7 mouse cellular contexts compared by ENCODE assay signal in the genomic region with DNA sequence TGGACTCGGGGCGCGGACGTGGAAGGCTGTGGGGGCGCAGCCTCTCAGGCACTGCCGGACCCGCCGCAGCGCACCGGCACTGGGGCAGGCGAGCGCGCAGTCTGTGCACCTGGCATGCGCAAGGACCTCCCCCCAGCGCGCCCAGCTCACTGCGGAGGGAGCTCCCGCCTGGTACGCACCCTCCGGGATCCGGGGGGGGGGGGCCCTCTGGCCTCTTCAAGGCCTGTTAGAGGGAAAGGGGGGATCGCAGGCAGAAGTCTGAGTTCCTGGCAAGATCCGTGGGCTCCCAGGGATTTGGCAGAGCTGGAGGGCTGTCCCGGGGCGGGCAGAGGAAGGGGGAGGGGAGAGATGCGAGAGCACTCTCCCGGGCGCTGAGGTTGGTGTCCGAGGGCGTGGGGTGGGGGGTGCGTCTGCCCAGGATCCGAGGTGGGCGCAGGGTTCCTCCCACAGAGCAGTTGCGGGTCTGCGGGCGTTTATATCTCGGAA. TPM values are rescaled to one million over a fixed set of nuclear protein-coding genes. Genes with fewer than 3 reads are reported as not detected.
DNase-seq lines count a peak whose midpoint lies in the region; ATAC-seq lines count a peak whose summit lies in the region.

No protein-coding gene starts in this region.

- H3K27ac ChIP-seq in lung, embryonic 16.5 days (ENCODE audit: low read length) = no peak overlapping the region
- H3K27ac ChIP-seq in brown adipose tissue, adult 24 weeks (replicated peaks; ENCODE audit: low read depth, low read length) = no peak overlapping the region; the same call in 1 of the 2 replicates
- no peak overlapping the region for H3K27ac ChIP-seq in heart, embryonic 10.5 days
- peak overlapping the region; percentile 53 for H3K27ac ChIP-seq in limb, embryonic 10.5 days
- peak overlapping the region; percentile 82; the same call in 1 of the 2 replicates for H3K27ac ChIP-seq in neural tube, embryonic 15.5 days (replicated peaks)

- H3K9ac ChIP-seq in lung, embryonic 16.5 days (ENCODE audit: low read length) = peak overlapping the region; percentile 50
- H3K9ac ChIP-seq in neural tube, embryonic 15.5 days (replicated peaks) = peak overlapping the region; percentile 55

- H3K4me1 ChIP-seq in lung, embryonic 16.5 days (replicated peaks; ENCODE audit: control insufficient read depth, insufficient read depth, low read length) = no peaks in the 10 kb centered on the region
- peaks cover 7% of the 10 kb centered on the region for H3K4me1 ChIP-seq in brown adipose tissue, adult 24 weeks (ENCODE audit: control insufficient read depth, insufficient read depth, insufficient read length, low read length)
- no peaks in the 10 kb centered on the region for H3K4me1 ChIP-seq in heart, embryonic 10.5 days
- H3K4me1 ChIP-seq in limb, embryonic 10.5 days = no peaks in the 10 kb centered on the region; the same call in 1 of the 2 replicates
- no peaks in the 10 kb centered on the region for H3K4me1 ChIP-seq in neural tube, embryonic 15.5 days

- peak overlapping the region; percentile 77 for H3K4me2 ChIP-seq in lung, embryonic 16.5 days (ENCODE audit: low read depth, low read length)
- H3K4me2 ChIP-seq in neural tube, embryonic 15.5 days = peak overlapping the region; percentile 79

- H3K4me3 ChIP-seq in lung, embryonic 16.5 days (ENCODE audit: low read length) = peak overlapping the region; percentile 55
- H3K4me3 ChIP-seq in brown adipose tissue, adult 24 weeks (ENCODE audit: insufficient read depth, low read depth, low read length) = peak overlapping the region; percentile 61
- peak overlapping the region; percentile 60 for H3K4me3 ChIP-seq in heart, embryonic 10.5 days
- peak overlapping the region; percentile 60 for H3K4me3 ChIP-seq in limb, embryonic 10.5 days
- H3K4me3 ChIP-seq in neural tube, embryonic 15.5 days (replicated peaks) = peak overlapping the region; percentile 56

- 23% methylated on average over 20 of the region's 37 CpGs for WGBS in lung, embryonic 16.5 days
- 24% methylated on average over 17 of the region's 37 CpGs for WGBS in heart, embryonic 10.5 days
- WGBS in limb, embryonic 10.5 days = 16% methylated on average over 31 of the region's 37 CpGs
- 28% methylated on average over 32 of the region's 37 CpGs for WGBS in neural tube, embryonic 15.5 days

- 0 out of 2 replicates have a peak, but pooled peaks have one; percentile 12 for ATAC-seq in lung, embryonic 16.5 days (ENCODE audit: low read depth)
- peak; percentile 18; the same call in 1 of the 2 replicates for ATAC-seq in neural tube, embryonic 15.5 days (ENCODE audit: low FRiP score)

- DNase-seq in lung, postnatal 4 days = no peak
- no peak for DNase-seq in heart, embryonic 10.5 days (ENCODE audit: low spot score)
- peak; percentile 45 for DNase-seq in limb, embryonic 10.5 days (ENCODE audit: low spot score)
- DNase-seq in c-Kit-positive CD71-positive TER-119-positive erythroid progenitor cells, embryonic 14.5 days (ENCODE audit: low spot score) = no peak

- H3K9me3 ChIP-seq in lung, embryonic 16.5 days (ENCODE audit: control insufficient read depth, low read length) = no peaks in the 10 kb centered on the region
- H3K9me3 ChIP-seq in heart, embryonic 10.5 days = no peaks in the 10 kb centered on the region
- H3K9me3 ChIP-seq in limb, embryonic 10.5 days (replicated peaks) = no peaks in the 10 kb centered on the region
- no peaks in the 10 kb centered on the region for H3K9me3 ChIP-seq in neural tube, embryonic 15.5 days (replicated peaks)

- H3K36me3 ChIP-seq in lung, embryonic 16.5 days (ENCODE audit: control insufficient read depth, insufficient read depth, low read length) = no peaks in the 10 kb centered on the region
- no peaks in the 10 kb centered on the region for H3K36me3 ChIP-seq in heart, embryonic 10.5 days
- no peaks in the 10 kb centered on the region for H3K36me3 ChIP-seq in limb, embryonic 10.5 days
- no peaks in the 10 kb centered on the region for H3K36me3 ChIP-seq in neural tube, embryonic 15.5 days

- H3K27me3 ChIP-seq in lung, embryonic 16.5 days (ENCODE audit: control insufficient read depth, insufficient read depth, low read depth, low read length) = peaks cover 29% of the 10 kb centered on the region
- H3K27me3 ChIP-seq in heart, embryonic 10.5 days (ENCODE audit: insufficient read depth, poor library complexity, severe bottlenecking) = peaks cover 75% of the 10 kb centered on the region
- peaks cover 91% of the 10 kb centered on the region for H3K27me3 ChIP-seq in limb, embryonic 10.5 days (ENCODE audit: low read depth, poor library complexity, severe bottlenecking)
- H3K27me3 ChIP-seq in neural tube, embryonic 15.5 days (replicated peaks) = no peaks in the 10 kb centered on the region

RNA-seq across cellular contexts. Expression of a gene that starts 1.1 kb away (rescaled TPM):
- 1.7 and 2.1 TPM in 2 replicates for polyA plus RNA-seq in lung, embryonic 16.5 days (2015; fragmentation: Nextera tagmentation; extraction: Ambion mirVana)
- 1.9 and 3.1 TPM in 2 replicates for polyA plus RNA-seq in brown adipose tissue, adult 24 weeks (2012; ENCODE audit: insufficient read depth, insufficient read length, missing spikeins)
- polyA plus RNA-seq in heart, embryonic 10.5 days (2016; fragmentation: Nextera tagmentation; extraction: Ambion mirVana) = 0.48 and 0.49 TPM in 2 replicates
- 3.1 and 4.0 TPM in 2 replicates for polyA plus RNA-seq in limb, embryonic 10.5 days (2016; fragmentation: Nextera tagmentation; extraction: Ambion mirVana)
- 12.3 and 16.1 TPM in 2 replicates for polyA plus RNA-seq in neural tube, embryonic 15.5 days (2015; fragmentation: Nextera tagmentation; extraction: Ambion mirVana)

Comparison
In these comparisons a context has a peak if more than half of its experiments do, and no peak if none do; other contexts are left out.
1. H3K27ac ChIP-seq: peak in limb, embryonic 10.5 days (single experiment) and neural tube, embryonic 15.5 days (single experiment); none in lung, embryonic 16.5 days (single experiment), brown adipose tissue, adult 24 weeks (single experiment) and heart, embryonic 10.5 days (single experiment).
2. Peak in every context shown above with its lines, with median percentiles within 50 percentile points of each other: H3K4me3 ChIP-seq.